Mouse (Mus musculus): ENCODE results near the gene Herpud1. TPM values are rescaled to one million over a fixed set of nuclear protein-coding genes. Genes with fewer than 3 reads are reported as not detected.

The Herpud1 gene
- total RNA-seq, 2 experiments from 2014 or later, result 65.5 to 75.2 TPM

DNA sequence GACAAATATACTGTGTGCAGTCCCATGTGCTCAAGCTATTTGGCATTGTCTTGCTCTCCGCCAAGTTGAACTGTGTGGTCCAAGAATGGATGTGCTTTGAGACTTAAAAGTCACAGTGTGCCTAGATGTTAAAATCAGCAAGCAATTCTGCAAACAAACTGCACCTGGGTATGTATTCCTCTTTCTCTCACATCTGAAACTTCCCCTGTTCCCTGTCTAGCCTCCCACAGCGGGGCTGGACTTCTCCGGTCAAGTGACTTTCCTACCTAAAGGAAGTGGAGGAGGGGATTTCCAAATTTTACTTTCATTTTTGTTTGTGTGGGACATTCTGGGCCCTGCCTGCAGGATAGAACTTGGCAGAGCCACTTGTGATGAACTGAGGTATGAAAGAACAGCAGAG is 56.9 kb downstream of the Herpud1 start:
- no peak for DNase-seq (ENCODE audit: low spot score in 2 of 2)

DNA sequence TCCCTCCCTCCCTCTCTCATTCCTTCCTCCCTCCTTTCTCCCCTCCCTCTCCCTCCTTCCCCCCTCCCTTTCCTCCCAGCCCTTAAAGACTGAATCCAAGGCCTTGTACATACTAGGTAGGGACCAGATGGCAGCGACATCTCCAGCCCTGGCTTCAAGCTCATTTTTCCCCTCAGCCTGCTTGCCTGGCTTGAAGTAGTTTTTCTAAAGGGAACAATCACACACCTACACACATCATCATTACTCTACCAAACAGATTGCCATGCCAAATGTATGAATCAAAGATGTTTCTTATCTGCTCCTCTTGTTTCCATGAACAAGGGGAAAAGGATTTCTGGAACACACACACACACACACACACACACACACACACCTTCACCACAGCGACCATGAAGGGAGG is 58.2 kb downstream of the Herpud1 start:
- no peak for DNase-seq (ENCODE audit: low spot score in 2 of 2)

Other genes starting within 250 kb of the Herpud1 start
- not detected for gene Mt4, start 249.2 kb upstream of the Herpud1 start, total RNA-seq (2021)
- 1 to 10 TPM; 6.5 to 6.9 TPM for gene Mt3, start 233.8 kb upstream of the Herpud1 start, total RNA-seq (2021)
- gene Mt2, start 213.8 kb upstream of the Herpud1 start, total RNA-seq (2021), result 100 to 1,000 TPM; 179 to 183 TPM
- gene Mt1, start 207.4 kb upstream of the Herpud1 start, total RNA-seq (2021), result 100 to 1,000 TPM; 241 to 243 TPM
- gene Nup93, start 171.9 kb upstream of the Herpud1 start, total RNA-seq (2021), result 10 to 100 TPM; 33.3 to 33.8 TPM
- 10 to 100 TPM in 1 of 2 experiments, 1 to 10 TPM in 1; 1.0 to 29.0 TPM for gene Slc12a3, start 57.2 kb upstream of the Herpud1 start, total RNA-seq (2021)
- 1 to 10 TPM; 3.1 to 4.6 TPM for gene Nlrc5, start 47.9 kb downstream of the Herpud1 start, total RNA-seq (2021)
- gene Cpne2, start 146.6 kb downstream of the Herpud1 start, total RNA-seq (2021), result 10 to 100 TPM; 18.1 to 20.4 TPM
- 10 to 100 TPM; 26.2 to 26.7 TPM for gene Rspry1, start 215.5 kb downstream of the Herpud1 start, total RNA-seq (2021)
- 10 to 100 TPM; 43.8 to 50.1 TPM for gene Fam192a, start 215.6 kb downstream of the Herpud1 start, total RNA-seq (2021)

Data from adrenal gland, postnatal 4 days (tissue).